Mouse (Mus musculus) limb, embryonic 11.5 days (tissue): Measurements from ENCODE around the gene Tnfrsf19. TPM values are rescaled to one million over a fixed set of nuclear protein-coding genes. Genes with fewer than 3 reads are reported as not detected.

Experiments
- ATAC-seq: fragments of 200-750 bp; cut with Nextera tagmentation; 2 replicates; pipeline ENCODE4 v1.8.0; 2017; ENCODE audit warnings: low read depth; ENCODE audit not compliant: insufficient number of reproducible peaks, low FRiP score, low TSS enrichment
- DNase-seq: peaks from one replicate; pipeline ENCODE4 v3.0.0-alpha.2; 2015; ENCODE audit warnings: low spot score
- H3K27ac ChIP-seq: fragments of 300-500 bp; sonication (generic); replicated peaks from 2 replicates; pipeline ENCODE4 v1.5.1; 2014; ENCODE audit warnings: low read depth, mild to moderate bottlenecking, low read length
- H3K27me3 ChIP-seq: fragments of 300-500 bp; sonication (generic); 2 replicates; pipeline ENCODE4 v1.6.1; 2014; ENCODE audit warnings: mild to moderate bottlenecking, low read length, mixed read lengths; ENCODE audit not compliant: control insufficient read depth, insufficient read depth
- H3K36me3 ChIP-seq: fragments of 300-500 bp; sonication (generic); 2 replicates; pipeline ENCODE4 v1.6.1; 2014; ENCODE audit warnings: mild to moderate bottlenecking, low read length, moderate library complexity, mixed read lengths; ENCODE audit not compliant: control insufficient read depth, insufficient read depth
- H3K4me1 ChIP-seq: fragments of 300-500 bp; sonication (generic); 2 replicates; pipeline ENCODE4 v1.6.1; 2014; ENCODE audit warnings: low read length, mixed read lengths; ENCODE audit not compliant: control insufficient read depth, insufficient read depth
- H3K4me2 ChIP-seq: fragments of 300-500 bp; sonication (generic); 2 replicates; pipeline ENCODE4 v1.6.1; 2014; ENCODE audit warnings: low read depth, mild to moderate bottlenecking, moderate library complexity; ENCODE audit not compliant: severe bottlenecking
- H3K4me3 ChIP-seq: fragments of 300-500 bp; sonication (generic); 2 replicates; pipeline ENCODE4 v1.5.1; 2014; ENCODE audit warnings: low read depth, low read length
- H3K9ac ChIP-seq: fragments of 300-500 bp; sonication (generic); 2 replicates; pipeline ENCODE4 v1.6.1; 2014; ENCODE audit warnings: mild to moderate bottlenecking, low read length
- H3K9me3 ChIP-seq: fragments of 300-500 bp; sonication (generic); 2 replicates; pipeline ENCODE4 v1.6.1; 2016; ENCODE audit warnings: low read length; ENCODE audit not compliant: control insufficient read depth
- WGBS: fragments of 180-500 bp; shearing (Covaris S2); extraction: QIAGEN DNeasy Blood & Tissue Kit; methylation state at CpG from one replicate; pipeline ENCODE4 v1.1.7; 2014; 5-methylcytosine and 5-hydroxymethylcytosine counted together
- polyA plus RNA-seq: library from polyadenylated mRNA; unstranded; fragments of >200 nt; fragmentation: Nextera tagmentation; extraction: Ambion mirVana; gene quantifications from 2 replicates; pipeline ENCODE4 v1.2.1, GENCODE M21; 2014

Gene Tnfrsf19
- polyA plus RNA-seq, 1 experiment from 2014 or later: 32.1 TPM

- H3K27me3 ChIP-seq: no peaks in the 10 kb centered on the region
- DNase-seq: no peak
- ATAC-seq: no peak
- H3K9me3 ChIP-seq: no peaks in the 10 kb centered on the region
- WGBS: 96% methylated on average over 3 of the region's 3 CpGs
- H3K4me3 ChIP-seq: no peak overlapping the region
- no peak overlapping the region for H3K4me2 ChIP-seq
- no peaks in the 10 kb centered on the region for H3K36me3 ChIP-seq
- no peak overlapping the region for H3K9ac ChIP-seq
- H3K27ac ChIP-seq: no peak overlapping the region
- H3K4me1 ChIP-seq: no peaks in the 10 kb centered on the region
Measured at GRCm38 (mm10) chr14:60993092-60993491, 53.2 kb downstream of the Tnfrsf19 start.

- ATAC-seq (no peak), DNase-seq (no peak)
- H3K27ac ChIP-seq: no peak overlapping the region
- no peaks in the 10 kb centered on the region for H3K9me3 ChIP-seq
- no peaks in the 10 kb centered on the region for H3K36me3 ChIP-seq
- no peak overlapping the region for H3K9ac ChIP-seq
- H3K4me3 ChIP-seq: no peak overlapping the region
- H3K27me3 ChIP-seq: no peaks in the 10 kb centered on the region
- no peak overlapping the region for H3K4me2 ChIP-seq
- WGBS: 85% methylated on average over 4 of the region's 4 CpGs
- H3K4me1 ChIP-seq: no peaks in the 10 kb centered on the region
Measured at GRCm38 (mm10) chr14:60992144-60992543, 54.1 kb downstream of the Tnfrsf19 start.

DNA sequence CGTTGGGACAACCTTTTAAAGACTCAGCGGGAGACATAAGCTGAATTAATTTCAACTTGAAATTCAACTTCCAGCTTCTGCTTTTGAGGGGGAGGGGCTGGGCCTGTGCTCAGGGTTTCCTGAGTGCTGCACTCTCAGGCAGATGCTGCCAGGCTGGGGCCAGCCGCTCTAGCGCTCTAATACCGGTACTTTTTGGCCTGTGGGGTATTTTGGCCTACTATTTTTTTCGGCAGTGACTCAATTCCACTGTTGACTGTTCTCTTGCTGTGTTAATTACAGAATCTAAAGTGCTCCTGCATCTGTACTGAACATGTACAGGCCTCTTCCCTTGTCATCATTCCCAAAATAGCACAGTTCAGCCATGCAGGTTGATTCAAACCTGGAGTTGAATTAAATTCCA is 58.1 kb downstream of the Tnfrsf19 start:
- peaks cover 14% of the 10 kb centered on the region for H3K4me1 ChIP-seq
- H3K4me3 ChIP-seq: no peak overlapping the region
- H3K27ac ChIP-seq: no peak overlapping the region
- H3K9ac ChIP-seq: no peak overlapping the region
- 59% methylated on average over 6 of the region's 6 CpGs for WGBS
- H3K9me3 ChIP-seq: no peaks in the 10 kb centered on the region
- no peak overlapping the region for H3K4me2 ChIP-seq
- ATAC-seq (no peak), DNase-seq (no peak)
- no peaks in the 10 kb centered on the region for H3K27me3 ChIP-seq
- no peaks in the 10 kb centered on the region for H3K36me3 ChIP-seq

DNA sequence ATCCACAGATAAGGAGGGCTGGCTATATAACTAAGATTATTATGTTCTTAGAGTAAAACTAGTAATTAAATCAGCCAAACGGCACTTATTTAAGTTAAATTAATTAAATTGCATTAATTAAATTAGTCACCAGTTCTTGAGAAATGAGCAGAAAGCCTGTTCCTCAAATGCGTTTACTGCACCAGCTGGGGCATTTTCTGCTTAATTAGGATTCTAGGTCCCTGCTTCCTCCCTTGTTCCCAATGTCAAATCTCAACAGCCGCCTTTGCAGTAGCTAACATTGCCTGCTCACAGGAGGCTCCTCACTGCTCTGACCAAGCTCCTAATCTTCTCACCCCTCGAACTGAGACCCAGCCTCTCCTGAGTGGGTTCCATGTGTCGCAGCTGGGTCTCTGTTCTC is 59.4 kb downstream of the Tnfrsf19 start:
- Histone ChIP-seq H3K4me2 (no peak overlapping the region), H3K4me1 (peaks cover 14% of the 10 kb centered on the region), H3K27ac (no peak overlapping the region), H3K27me3 (no peaks in the 10 kb centered on the region), H3K9ac (no peak overlapping the region), H3K36me3 (no peaks in the 10 kb centered on the region), H3K9me3 (no peaks in the 10 kb centered on the region), H3K4me3 (no peak overlapping the region)
- ATAC-seq: no peak
- WGBS: 56% methylated on average over 5 of the region's 5 CpGs
- DNase-seq: no peak

DNA sequence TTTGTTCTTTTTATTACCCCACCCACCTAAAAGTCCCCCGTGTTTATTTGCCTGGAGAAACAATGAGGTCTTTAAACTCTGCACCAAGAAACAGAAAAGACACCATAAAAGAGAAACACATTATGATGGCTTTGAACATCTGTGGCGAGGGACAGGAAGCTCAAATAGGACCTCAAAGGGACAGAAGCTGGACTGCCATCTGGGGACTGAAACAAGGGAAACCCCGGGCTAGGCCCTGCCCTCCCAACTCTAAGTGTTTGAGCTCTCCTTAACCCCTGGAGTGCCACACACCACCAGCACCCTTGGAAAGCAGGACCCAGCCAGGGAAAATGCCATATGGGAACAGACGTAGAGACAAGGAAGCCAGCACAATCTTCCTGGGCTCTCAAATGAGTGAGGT is 61.2 kb downstream of the Tnfrsf19 start:
- Histone ChIP-seq H3K4me3 (no peak overlapping the region), H3K4me1 (peaks cover 14% of the 10 kb centered on the region), H3K9ac (no peak overlapping the region), H3K9me3 (no peaks in the 10 kb centered on the region), H3K27me3 (no peaks in the 10 kb centered on the region), H3K36me3 (no peaks in the 10 kb centered on the region), H3K4me2 (no peak overlapping the region), H3K27ac (no peak overlapping the region)
- DNase-seq (peak; percentile 51), ATAC-seq (no peak)
- WGBS: 11% methylated on average over 4 of the region's 4 CpGs

- H3K27ac ChIP-seq: no peak overlapping the region
- H3K4me3 ChIP-seq: no peak overlapping the region
- 66% methylated on average over 6 of the region's 6 CpGs for WGBS
- no peaks in the 10 kb centered on the region for H3K9me3 ChIP-seq
- H3K27me3 ChIP-seq: no peaks in the 10 kb centered on the region
- no peaks in the 10 kb centered on the region for H3K36me3 ChIP-seq
- DNase-seq (no peak), ATAC-seq (no peak)
- peaks cover 14% of the 10 kb centered on the region for H3K4me1 ChIP-seq
- no peak overlapping the region for H3K9ac ChIP-seq
- H3K4me2 ChIP-seq: no peak overlapping the region
Measured at GRCm38 (mm10) chr14:60984266-60984665, 62.0 kb downstream of the Tnfrsf19 start.

- no peak overlapping the region for H3K4me2 ChIP-seq
- H3K36me3 ChIP-seq: no peaks in the 10 kb centered on the region
- H3K9me3 ChIP-seq: no peaks in the 10 kb centered on the region
- no peak overlapping the region for H3K9ac ChIP-seq
- ATAC-seq (no peak), DNase-seq (no peak)
- H3K27me3 ChIP-seq: no peaks in the 10 kb centered on the region
- H3K4me3 ChIP-seq: no peak overlapping the region
- H3K4me1 ChIP-seq: peaks cover 16% of the 10 kb centered on the region
- no peak overlapping the region for H3K27ac ChIP-seq
Measured at GRCm38 (mm10) chr14:60982126-60982525, 64.2 kb downstream of the Tnfrsf19 start.

DNA sequence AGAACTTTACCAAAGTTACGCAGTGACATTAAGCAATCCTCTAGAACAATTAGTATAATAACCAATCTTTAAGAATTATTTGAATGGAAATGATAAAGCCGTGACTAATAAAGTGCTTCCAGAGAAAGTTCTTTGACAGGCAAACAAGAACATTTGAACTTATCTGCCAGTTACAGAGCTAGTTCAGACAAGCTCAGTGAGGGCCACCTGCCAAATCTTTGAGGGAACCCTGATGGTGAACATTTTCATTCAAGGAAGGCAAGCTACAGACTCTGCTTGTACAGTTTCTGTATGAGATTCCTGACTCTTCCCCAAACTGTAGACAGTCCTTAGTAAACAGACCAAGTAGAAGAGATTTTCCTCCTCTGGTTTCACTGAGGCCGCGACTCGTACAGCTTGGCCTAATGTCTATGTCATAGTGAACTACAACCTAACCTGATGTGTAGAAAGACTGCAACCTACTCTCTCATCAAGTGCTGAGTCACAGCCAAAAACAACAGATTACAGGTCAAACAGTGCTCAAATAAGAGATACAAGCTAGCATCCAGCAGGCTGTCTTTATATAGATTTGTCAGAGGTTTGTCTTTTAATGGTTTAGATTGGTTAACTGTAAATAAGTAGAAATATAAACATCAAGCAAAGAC is 65.9 kb downstream of the Tnfrsf19 start:
- H3K27ac ChIP-seq: no peak overlapping the region
- no peak for DNase-seq
- peaks cover 15% of the 10 kb centered on the region for H3K4me1 ChIP-seq

GRCm38 (mm10) chr14:60978129-60978528 is 68.2 kb downstream of the Tnfrsf19 start:
- no peak overlapping the region for H3K27ac ChIP-seq
- H3K4me2 ChIP-seq: no peak overlapping the region

More for the DNA sequence above, 65.9 kb downstream of the Tnfrsf19 start:
- Histone ChIP-seq H3K9me3 (no peaks in the 10 kb centered on the region), H3K36me3 (no peaks in the 10 kb centered on the region), H3K4me2 (no peak overlapping the region), H3K4me3 (no peak overlapping the region), H3K27me3 (no peaks in the 10 kb centered on the region), H3K9ac (no peak overlapping the region)
- no peak for ATAC-seq
- WGBS: 99% methylated on average over 5 of the region's 5 CpGs

More at GRCm38 (mm10) chr14:60978129-60978528, 68.2 kb downstream of the Tnfrsf19 start:
- Histone ChIP-seq H3K4me1 (0 out of 2 replicates have a peak, but pooled peaks cover 2% of the 10 kb centered on the region), H3K4me3 (no peak overlapping the region), H3K27me3 (no peaks in the 10 kb centered on the region), H3K36me3 (no peaks in the 10 kb centered on the region), H3K9ac (no peak overlapping the region), H3K9me3 (no peaks in the 10 kb centered on the region)
- ATAC-seq (no peak), DNase-seq (peak; percentile 42)
- 23% methylated on average over 6 of the region's 6 CpGs for WGBS
